ENCODE assay signal across 16 mouse cellular contexts in the genomic region with DNA sequence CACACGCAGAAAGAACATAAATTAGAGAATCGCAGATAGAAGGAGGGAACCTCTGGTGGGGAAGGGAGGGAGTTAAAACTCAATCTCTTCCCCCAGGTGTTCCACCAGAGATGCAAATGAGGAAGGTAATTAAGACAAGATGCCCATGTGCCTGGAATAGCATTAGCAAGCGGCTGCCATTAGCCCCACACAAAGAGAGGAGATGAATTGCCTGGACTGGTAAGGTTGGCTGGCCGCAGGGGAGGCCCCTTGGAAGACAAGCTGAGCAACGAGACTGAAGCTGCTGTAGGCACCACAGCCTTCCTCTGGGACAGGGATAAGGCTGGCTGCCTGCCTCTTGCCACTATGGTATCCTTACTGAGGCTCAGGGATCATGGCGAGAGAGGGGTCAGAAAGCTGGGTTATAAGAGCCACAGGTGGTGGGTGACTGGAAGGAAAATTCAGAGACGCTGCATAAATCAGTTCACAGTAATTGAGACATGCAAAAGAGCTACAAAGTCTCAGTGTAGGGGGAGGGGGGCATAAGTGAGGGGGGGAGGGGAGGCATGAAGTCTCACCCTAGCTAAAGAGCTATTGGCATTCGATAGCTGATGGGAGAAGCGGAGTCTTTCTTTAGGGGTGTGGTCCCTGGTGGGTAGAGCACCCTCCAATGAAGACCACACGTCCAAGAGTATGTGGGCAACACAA.
DNase-seq lines count a peak whose midpoint lies in the region; ATAC-seq and TF ChIP-seq lines count a peak whose summit lies in the region.
"Had no signal": no experiment of that assay in that cellular context is flagged by ENCODE, and none has a peak within 500 bp of the region (broad histone marks: within the 10 kb centered on the region; RNA-seq: fewer than 3 reads in every experiment).

No protein-coding gene starts in this region.

- DNase-seq in midbrain, embryonic 11.5 days (ENCODE audit: low spot score, missing footprints), result no peak
- DNase-seq in midbrain, postnatal 0 days (ENCODE audit: low spot score), result no peak
- DNase-seq in right cerebral cortex, postnatal 36 days (ENCODE audit: low spot score in 2 of 2), result no peak
- DNase-seq in lung, postnatal 4 days, result no peak
- no peak for DNase-seq in cerebellum, adult 18-20 months
- DNase-seq: cerebellum, postnatal 36 days; gastrocnemius, postnatal 36 days; kidney, adult 9 months; kidney, postnatal 36 days; liver, postnatal 0 days; lung, postnatal 14 days; thymus, postnatal 4 days had no signal

- ATAC-seq in midbrain, embryonic 11.5 days (ENCODE audit: low FRiP score), result no peak
- no peak for ATAC-seq in midbrain, postnatal 0 days (ENCODE audit: low FRiP score)
- ATAC-seq in forebrain, embryonic 15.5 days (replicated peaks), result 0 out of 2 replicates have a peak, but pooled peaks have one; percentile 48
- ATAC-seq in midbrain, embryonic 13.5 days, result peak; percentile 69
- ATAC-seq: inflammation-experienced regulatory T-cells, adult 6 months; liver, postnatal 0 days had no signal

- H3K9me3 ChIP-seq in midbrain, embryonic 11.5 days (ENCODE audit: control insufficient read depth, low read length), result no peaks in the 10 kb centered on the region
- 0 out of 2 replicates have a peak, but pooled peaks cover 3% of the 10 kb centered on the region for H3K9me3 ChIP-seq in midbrain, postnatal 0 days (ENCODE audit: low read length)
- no peaks in the 10 kb centered on the region for H3K9me3 ChIP-seq in forebrain, embryonic 15.5 days
- H3K9me3 ChIP-seq in midbrain, embryonic 13.5 days, result peaks cover 5% of the 10 kb centered on the region; the same call in 1 of the 2 replicates
- H3K9me3 ChIP-seq: limb, embryonic 15.5 days had no signal

- H3K27ac ChIP-seq in midbrain, embryonic 11.5 days (ENCODE audit: low read depth, low read length), result peak overlapping the region; percentile 30; the same call in 1 of the 2 replicates
- no peak overlapping the region for H3K27ac ChIP-seq in midbrain, postnatal 0 days (ENCODE audit: low read depth, low read length)
- H3K27ac ChIP-seq in forebrain, embryonic 15.5 days (replicated peaks), result peak overlapping the region; percentile 61
- H3K27ac ChIP-seq in midbrain, embryonic 13.5 days, result peak overlapping the region; percentile 68
- H3K27ac ChIP-seq: limb, embryonic 15.5 days had no signal

- no peak overlapping the region for H3K4me2 ChIP-seq in midbrain, embryonic 11.5 days
- H3K4me2 ChIP-seq in midbrain, postnatal 0 days (ENCODE audit: low read depth, low read length, poor library complexity, severe bottlenecking), result no peak overlapping the region
- no peak overlapping the region for H3K4me2 ChIP-seq in forebrain, embryonic 15.5 days (replicated peaks)
- H3K4me2 ChIP-seq in midbrain, embryonic 13.5 days (replicated peaks), result no peak overlapping the region
- H3K4me2 ChIP-seq: limb, embryonic 15.5 days had no signal

- TF ChIP-seq CTCF in midbrain, postnatal 0 days (IDR thresholded peaks at IDR 0.05), result no peak

- 54% methylated on average over 10 of the region's 10 CpGs for WGBS in midbrain, embryonic 11.5 days
- 54% methylated on average over 10 of the region's 10 CpGs for WGBS in midbrain, postnatal 0 days
- WGBS in forebrain, embryonic 15.5 days, result 44% methylated on average over 10 of the region's 10 CpGs
- 45% methylated on average over 10 of the region's 10 CpGs for WGBS in midbrain, embryonic 13.5 days

- H3K27me3 ChIP-seq in midbrain, embryonic 11.5 days (ENCODE audit: control insufficient read depth, insufficient read depth, low read length), result no peaks in the 10 kb centered on the region
- no peaks in the 10 kb centered on the region for H3K27me3 ChIP-seq in midbrain, postnatal 0 days (ENCODE audit: insufficient read depth, low read length)
- H3K27me3 ChIP-seq in forebrain, embryonic 15.5 days, result no peaks in the 10 kb centered on the region
- H3K27me3 ChIP-seq in midbrain, embryonic 13.5 days, result no peaks in the 10 kb centered on the region
- H3K27me3 ChIP-seq: limb, embryonic 15.5 days had no signal

- H3K4me3 ChIP-seq in midbrain, embryonic 11.5 days (ENCODE audit: low read depth, low read length), result no peak overlapping the region
- no peak overlapping the region for H3K4me3 ChIP-seq in midbrain, postnatal 0 days (ENCODE audit: low read depth, low read length)
- no peak overlapping the region for H3K4me3 ChIP-seq in forebrain, embryonic 15.5 days
- H3K4me3 ChIP-seq in midbrain, embryonic 13.5 days (replicated peaks), result no peak overlapping the region
- H3K4me3 ChIP-seq: limb, embryonic 15.5 days had no signal

- H3K36me3 ChIP-seq in midbrain, embryonic 11.5 days (ENCODE audit: control insufficient read depth, insufficient read depth, low read length), result no peaks in the 10 kb centered on the region
- no peaks in the 10 kb centered on the region for H3K36me3 ChIP-seq in midbrain, postnatal 0 days (ENCODE audit: insufficient read depth, low read length)
- H3K36me3 ChIP-seq in forebrain, embryonic 15.5 days, result no peaks in the 10 kb centered on the region
- 0 out of 2 replicates have a peak, but pooled peaks cover 9% of the 10 kb centered on the region for H3K36me3 ChIP-seq in midbrain, embryonic 13.5 days

- H3K4me1 ChIP-seq in midbrain, embryonic 11.5 days (ENCODE audit: control insufficient read depth, insufficient read depth, low read length), result no peaks in the 10 kb centered on the region
- no peaks in the 10 kb centered on the region for H3K4me1 ChIP-seq in midbrain, postnatal 0 days (ENCODE audit: insufficient read depth, low read length)
- H3K4me1 ChIP-seq in forebrain, embryonic 15.5 days, result peaks cover 20% of the 10 kb centered on the region
- H3K4me1 ChIP-seq in midbrain, embryonic 13.5 days (replicated peaks), result peaks cover 17% of the 10 kb centered on the region
- H3K4me1 ChIP-seq: limb, embryonic 15.5 days had no signal

- no peak overlapping the region for H3K9ac ChIP-seq in midbrain, embryonic 11.5 days (ENCODE audit: low read length)
- H3K9ac ChIP-seq in midbrain, postnatal 0 days (replicated peaks; ENCODE audit: low read length, poor library complexity, severe bottlenecking), result no peak overlapping the region
- no peak overlapping the region for H3K9ac ChIP-seq in forebrain, embryonic 15.5 days (replicated peaks)
- no peak overlapping the region for H3K9ac ChIP-seq in midbrain, embryonic 13.5 days (replicated peaks)
- H3K9ac ChIP-seq: limb, embryonic 15.5 days; liver, postnatal 0 days had no signal

Comparison
In these comparisons a context has a peak if more than half of its experiments do, and no peak if none do; other contexts are left out.
1. ATAC-seq: peak in forebrain, embryonic 15.5 days (single experiment) and midbrain, embryonic 13.5 days (single experiment); none in midbrain, embryonic 11.5 days (single experiment) and midbrain, postnatal 0 days (single experiment).